Mouse (Mus musculus): ENCODE data around the gene Zfhx3.

DNA sequence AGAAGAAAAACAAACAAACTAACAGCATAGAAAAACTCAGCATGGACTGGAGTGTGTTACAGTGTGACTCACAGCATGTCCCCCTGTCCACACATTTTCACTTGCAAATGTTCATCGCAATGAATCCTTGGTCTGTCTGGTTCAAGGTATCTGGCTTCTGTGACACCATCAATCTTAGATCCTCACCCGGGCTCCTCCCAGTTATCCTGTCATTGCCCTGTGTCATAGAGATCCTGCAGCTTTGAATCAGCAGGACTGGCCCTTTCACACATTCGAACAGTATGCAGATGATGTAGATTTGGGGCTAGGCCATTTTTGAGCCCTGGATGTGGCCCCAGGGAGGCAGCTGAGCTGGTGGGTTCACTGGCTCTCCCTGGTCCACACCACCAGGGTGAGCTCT is 278.1 kb downstream of the Zfhx3 start:
- TF ChIP-seq E2F4 (IDR thresholded peaks at IDR 0.05; ENCODE audit: borderline replicate concordance, low read depth, low read length) = no peak
- no peak for TF ChIP-seq RCOR1 (IDR thresholded peaks at IDR 0.05; ENCODE audit: low read depth, low read length)
- no peak for TF ChIP-seq MAZ (IDR thresholded peaks at IDR 0.05; ENCODE audit: low read depth, low read length)
- no peak for TF ChIP-seq TCF12 (IDR thresholded peaks at IDR 0.05; ENCODE audit: low read depth, low read length)
- TF ChIP-seq CTCF (IDR thresholded peaks at IDR 0.05 in 2 of 3, conservative IDR thresholded peaks at IDR 0.05 in 1 of 3; ENCODE audit: control insufficient read depth in 1 of 3, insufficient read depth in 1 of 3, low read depth in 2 of 3, low read length in 3 of 3, poor library complexity in 1 of 3, severe bottlenecking in 1 of 3) = no peak
- TF ChIP-seq USF1 (IDR thresholded peaks at IDR 0.05; ENCODE audit: low read depth, low read length) = no peak
- no peak for TF ChIP-seq POLR2A (IDR thresholded peaks at IDR 0.05; ENCODE audit: control insufficient read depth in 1 of 2, insufficient read depth in 1 of 2, low read depth in 1 of 2, low read length in 2 of 2, poor library complexity in 1 of 2)
- no peak for TF ChIP-seq MXI1 (IDR thresholded peaks at IDR 0.05; ENCODE audit: low read depth, low read length)
- no peak for TF ChIP-seq ZKSCAN1 (IDR thresholded peaks at IDR 0.05; ENCODE audit: low read depth, low read length)
- TF ChIP-seq MAX (IDR thresholded peaks at IDR 0.05; ENCODE audit: low read length) = no peak
- TF ChIP-seq MYC (IDR thresholded peaks at IDR 0.05; ENCODE audit: low read depth, low read length) = no peak
- TF ChIP-seq CHD2 (IDR thresholded peaks at IDR 0.05; ENCODE audit: low read length) = no peak
- TF ChIP-seq ZNF384 (IDR thresholded peaks at IDR 0.05; ENCODE audit: low read depth, low read length) = no peak
- no peak for TF ChIP-seq POLR2AphosphoS2 (IDR thresholded peaks at IDR 0.05; ENCODE audit: low read length)

All from MEL (cell line).